Mouse (Mus musculus): ENCODE data around the gene Kif1c.

The Kif1c gene

DNA sequence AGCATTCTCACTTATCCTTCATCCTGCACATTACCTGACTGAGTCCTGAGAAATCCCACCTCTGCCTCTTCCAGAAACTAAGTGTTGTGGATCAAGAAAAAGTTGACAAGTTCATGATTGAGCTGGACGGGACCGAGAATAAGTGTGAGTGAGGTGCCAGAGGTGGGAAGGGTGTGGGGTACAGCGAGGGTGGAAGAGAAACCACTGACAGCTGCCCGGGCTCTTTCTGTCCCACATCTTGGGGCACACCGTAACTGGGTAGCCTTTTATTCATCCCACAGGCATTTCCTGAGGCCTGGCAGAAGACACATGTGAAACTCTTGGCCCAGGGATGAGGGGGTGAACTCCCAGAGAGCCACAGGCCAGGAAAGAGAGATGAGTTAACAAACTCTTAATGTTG lies 41.8 kb upstream of the Kif1c start:
- TF ChIP-seq GATA4 (IDR thresholded peaks at IDR 0.05; ENCODE audit: insufficient replicate concordance, low read length): no peak

DNA sequence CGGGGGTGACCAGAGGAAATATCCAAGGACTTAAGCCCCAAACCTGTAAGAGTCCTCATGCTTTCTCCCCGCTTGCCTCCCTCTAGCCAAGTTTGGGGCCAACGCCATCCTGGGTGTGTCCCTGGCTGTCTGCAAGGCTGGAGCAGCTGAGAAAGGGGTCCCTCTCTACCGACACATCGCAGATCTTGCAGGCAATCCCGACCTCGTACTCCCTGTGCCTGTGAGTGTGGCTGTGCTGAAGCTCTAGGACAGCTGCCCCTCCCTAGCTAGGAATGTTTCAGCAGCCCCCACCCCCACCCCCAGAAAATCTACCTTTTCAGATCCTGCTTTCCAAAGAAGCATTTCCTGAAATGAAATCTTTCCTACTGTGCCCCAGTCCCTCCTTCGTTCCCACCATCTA lies 41.4 kb upstream of the Kif1c start:
- TF ChIP-seq GATA4 (IDR thresholded peaks at IDR 0.05; ENCODE audit: insufficient replicate concordance, low read length): no peak

DNA sequence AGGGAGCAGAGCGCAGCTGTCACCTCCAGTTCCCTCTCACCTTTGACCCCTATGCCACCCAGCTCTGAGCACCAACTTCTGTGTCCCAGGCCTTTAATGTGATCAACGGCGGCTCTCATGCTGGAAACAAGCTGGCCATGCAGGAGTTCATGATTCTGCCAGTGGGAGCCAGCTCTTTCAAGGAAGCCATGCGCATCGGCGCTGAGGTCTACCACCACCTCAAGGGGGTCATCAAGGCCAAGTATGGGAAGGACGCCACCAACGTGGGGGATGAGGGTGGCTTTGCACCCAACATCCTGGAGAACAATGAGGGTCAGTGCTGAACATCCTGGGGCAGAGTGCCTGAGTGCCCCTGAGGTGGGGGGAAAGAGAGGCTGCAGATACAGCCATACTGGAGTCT lies 39.8 kb upstream of the Kif1c start:
- TF ChIP-seq GATA4 (IDR thresholded peaks at IDR 0.05; ENCODE audit: insufficient replicate concordance, low read length): no peak

DNA sequence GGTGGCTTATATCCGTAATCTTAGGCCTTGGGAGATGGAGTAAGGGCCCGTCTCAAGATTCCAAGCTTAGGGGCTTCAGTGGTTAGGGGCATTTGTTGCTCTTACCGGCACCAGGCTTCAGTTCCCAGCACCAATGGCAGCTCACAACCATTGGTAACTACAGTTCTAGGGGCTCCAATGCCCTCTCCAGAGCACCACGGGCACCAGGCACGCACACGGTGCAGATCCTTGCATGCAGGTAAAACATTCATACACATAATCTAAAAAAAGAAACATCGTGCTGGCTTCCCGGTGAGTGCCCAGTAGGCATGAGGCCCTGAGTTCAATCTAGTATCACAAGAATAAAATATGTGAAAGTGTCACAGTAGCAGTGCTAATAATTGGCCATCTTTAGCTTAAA lies 37.2 kb upstream of the Kif1c start:
- no peak for TF ChIP-seq GATA4 (IDR thresholded peaks at IDR 0.05; ENCODE audit: insufficient replicate concordance, low read length)

DNA sequence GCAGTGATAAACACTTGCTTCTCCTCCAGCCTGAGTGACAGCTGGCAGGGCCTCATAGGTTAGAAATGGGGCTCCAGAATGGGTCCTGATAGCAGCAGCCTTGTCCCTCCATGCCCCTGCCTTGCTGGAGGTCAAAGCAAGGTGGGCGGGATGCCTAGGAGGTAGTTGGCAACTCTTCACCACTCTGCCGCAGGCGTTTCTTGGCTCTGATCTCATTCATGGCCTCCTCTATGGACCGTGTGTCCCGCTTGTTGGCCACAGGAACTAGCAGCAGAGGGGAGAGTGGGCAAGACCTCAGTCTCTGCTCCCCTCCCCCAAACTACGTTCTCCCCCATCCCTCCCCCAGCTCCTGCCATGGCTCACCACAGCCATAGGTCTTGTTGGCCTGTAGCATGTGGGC lies 36.4 kb upstream of the Kif1c start:
- TF ChIP-seq GATA4 (IDR thresholded peaks at IDR 0.05; ENCODE audit: insufficient replicate concordance, low read length): no peak

DNA sequence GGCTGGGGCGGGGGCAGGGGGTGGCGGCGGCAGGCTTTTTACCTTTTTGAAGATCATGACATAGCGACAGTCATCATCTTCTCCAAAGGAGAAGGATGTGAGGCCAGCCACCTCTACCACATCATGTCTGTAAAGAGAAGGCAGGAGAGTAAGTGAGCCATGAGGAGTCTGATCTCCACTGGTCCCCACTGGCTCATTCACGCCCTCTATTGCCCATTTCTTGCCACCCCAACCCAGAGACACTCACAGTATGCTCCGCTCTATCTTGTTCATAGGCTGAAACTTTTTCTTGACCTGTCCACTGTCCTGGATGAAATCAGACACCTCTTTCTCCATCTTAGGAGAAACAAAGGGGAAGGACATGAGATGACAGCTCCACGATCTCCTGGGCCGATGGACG lies 35.6 kb upstream of the Kif1c start:
- no peak for TF ChIP-seq GATA4 (IDR thresholded peaks at IDR 0.05; ENCODE audit: insufficient replicate concordance, low read length)

DNA sequence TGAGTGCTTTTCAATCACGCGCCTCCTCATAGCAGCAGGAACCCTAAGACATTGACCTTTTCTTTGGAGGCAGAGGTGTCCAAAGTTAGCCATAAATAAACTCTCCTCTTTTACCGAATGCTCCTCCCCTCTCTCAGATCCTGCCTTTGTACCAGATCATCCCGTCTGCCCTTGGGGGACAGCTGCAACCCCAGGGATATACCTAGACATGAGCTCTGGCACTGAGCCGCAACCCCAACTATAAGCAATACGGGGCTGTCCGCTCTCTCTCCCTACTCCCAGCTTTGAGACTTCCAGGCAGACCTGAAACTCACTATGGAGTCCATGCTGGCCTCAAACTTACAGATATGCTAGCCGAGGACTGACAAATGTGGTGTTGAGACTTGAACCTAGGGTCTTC lies 33.7 kb upstream of the Kif1c start:
- no peak for TF ChIP-seq GATA4 (IDR thresholded peaks at IDR 0.05; ENCODE audit: insufficient replicate concordance, low read length)

DNA sequence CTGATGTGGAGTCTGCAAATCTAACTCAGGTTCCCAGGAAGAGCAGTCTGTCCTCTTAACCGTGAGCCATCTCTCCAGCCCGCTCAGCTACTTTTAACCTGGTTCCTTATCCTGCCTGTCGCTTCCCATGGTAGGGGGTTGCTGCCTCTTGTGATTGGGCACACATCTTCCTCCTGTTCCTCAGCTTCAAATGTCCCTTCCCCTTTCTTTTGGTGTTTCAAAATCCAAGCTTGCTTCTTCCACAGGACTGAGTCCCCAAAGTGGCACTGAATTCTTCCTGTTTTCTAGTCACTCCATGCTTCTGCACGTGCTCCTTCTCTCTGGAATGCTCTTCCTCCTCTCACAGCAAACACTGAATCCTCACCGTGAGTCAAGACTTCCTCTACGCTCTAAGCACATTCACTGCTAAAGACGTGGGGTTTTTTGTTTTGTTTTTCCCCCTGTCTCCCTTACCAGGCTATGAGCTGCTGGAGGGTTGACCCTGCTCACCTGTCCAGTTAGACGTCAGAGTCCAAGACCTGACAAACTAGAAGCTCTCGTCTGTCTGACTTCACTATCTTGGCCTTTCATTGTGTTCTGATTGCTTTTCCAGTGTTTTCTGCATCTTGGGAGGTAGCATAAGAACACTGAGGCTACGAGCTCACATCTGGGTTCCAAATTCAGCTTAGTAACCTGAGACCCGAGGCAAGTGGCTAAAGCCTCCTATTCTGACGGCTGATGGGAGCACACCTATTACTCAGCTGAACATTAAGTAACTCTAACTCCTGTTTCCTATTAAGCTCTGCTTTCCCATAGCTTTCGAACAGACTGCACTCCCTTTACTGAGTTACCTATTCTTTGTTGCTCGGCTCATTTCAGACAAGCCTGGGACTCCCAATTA lies 32.8 kb upstream of the Kif1c start:
- TF ChIP-seq GATA4 (IDR thresholded peaks at IDR 0.05; ENCODE audit: insufficient replicate concordance, low read length): no peak

DNA sequence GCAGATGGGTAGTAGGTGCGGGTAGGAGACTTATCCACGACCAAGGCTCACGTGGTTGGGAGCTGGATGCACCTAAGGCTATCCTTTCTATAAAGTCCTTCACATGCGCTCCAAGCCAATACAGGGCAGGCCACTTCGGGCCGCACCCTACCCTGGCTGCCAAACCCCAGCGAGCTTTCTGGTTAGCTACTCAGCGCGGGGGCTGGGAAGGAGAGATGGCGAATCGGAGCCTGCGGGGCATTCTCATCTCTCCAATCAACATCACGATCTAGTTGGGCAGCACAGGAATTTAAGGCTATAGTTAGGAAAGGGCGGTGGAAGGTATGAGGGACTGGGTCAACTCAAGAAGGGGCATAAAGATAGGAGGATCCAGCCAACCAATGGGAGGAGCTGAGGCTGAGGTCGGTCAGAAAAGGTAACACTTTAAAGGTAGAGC lies 32.0 kb upstream of the Kif1c start:
- no peak for TF ChIP-seq GATA4 (IDR thresholded peaks at IDR 0.05; ENCODE audit: insufficient replicate concordance, low read length)

DNA sequence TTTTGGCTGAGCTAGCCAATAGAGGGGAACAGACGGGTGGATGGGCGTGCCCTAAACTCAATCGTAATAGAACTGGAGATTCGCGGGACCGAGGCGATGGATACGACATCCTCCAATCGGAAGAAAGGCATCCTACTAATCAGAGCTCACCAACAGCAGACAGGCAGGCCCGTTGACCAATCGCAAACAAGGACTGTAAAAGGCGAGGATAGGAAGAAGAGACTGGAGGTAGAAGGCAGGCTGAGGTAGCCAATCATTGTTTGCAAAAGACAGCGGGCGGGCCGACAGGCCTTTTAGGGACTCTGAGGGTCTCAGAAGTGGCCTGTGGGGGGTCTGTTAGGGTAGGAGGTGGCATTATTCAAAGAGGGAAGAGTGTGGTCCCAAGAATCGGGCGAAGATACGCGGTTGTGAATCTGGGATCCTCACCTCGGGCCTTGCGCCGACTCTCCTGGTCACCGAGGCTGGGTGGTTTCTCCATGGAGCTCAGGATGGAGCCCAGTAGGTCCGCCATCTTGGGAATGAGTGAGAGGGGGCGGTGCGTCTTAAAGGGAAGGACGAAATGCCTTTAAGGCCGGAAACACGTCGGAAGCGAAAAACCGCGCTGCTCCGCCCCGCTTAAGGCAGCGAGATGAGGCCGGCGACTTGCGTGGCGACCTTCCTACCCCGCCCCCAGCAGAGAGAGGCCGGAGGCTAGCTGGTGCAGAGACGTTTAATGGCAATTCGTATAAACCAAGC lies 31.4 kb upstream of the Kif1c start, which contains the start of gene Spag7:
Gene Spag7 (minus strand): TSS at position 646 of the 735 bp plus-strand sequence.
- no peak for TF ChIP-seq GATA4 (IDR thresholded peaks at IDR 0.05; ENCODE audit: insufficient replicate concordance, low read length)

DNA sequence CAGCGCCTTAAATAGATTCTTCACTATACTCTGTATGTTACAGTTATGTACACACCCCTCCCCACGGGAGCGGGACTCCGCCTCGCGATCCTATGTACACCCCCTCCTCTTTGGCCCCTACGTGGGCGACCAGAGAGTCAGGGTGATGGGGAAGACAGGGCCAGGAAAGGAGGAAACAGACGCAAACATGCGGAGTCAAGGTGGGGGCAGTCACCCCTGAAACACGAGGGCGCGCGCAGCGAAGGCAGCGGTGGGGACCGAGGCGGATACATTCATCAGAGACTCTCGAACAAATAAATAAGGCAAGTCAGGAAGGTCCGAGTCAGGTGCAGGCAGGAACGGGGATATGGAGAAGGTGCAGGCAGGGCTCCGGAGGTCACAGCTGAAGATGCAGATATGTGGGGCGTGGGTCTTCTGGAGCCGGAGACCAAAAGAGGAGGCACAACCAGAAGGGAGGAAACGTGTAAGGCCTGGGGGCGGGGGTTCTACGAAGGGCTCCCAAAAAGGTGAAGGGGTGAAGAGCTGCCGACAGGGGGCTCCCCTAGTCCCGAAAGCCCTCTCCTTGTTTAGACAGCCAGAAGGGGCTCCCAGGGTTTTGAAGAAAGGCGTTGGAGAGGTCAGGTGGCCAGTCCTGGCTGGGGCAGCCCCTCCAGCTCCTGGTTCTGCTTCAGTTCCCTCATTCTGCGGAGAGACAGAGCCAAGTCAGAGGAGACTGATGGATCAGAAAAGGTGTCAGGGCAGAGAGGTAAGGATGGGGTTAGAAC lies 30.6 kb upstream of the Kif1c start:
- no peak for TF ChIP-seq GATA4 (IDR thresholded peaks at IDR 0.05; ENCODE audit: insufficient replicate concordance, low read length)

DNA sequence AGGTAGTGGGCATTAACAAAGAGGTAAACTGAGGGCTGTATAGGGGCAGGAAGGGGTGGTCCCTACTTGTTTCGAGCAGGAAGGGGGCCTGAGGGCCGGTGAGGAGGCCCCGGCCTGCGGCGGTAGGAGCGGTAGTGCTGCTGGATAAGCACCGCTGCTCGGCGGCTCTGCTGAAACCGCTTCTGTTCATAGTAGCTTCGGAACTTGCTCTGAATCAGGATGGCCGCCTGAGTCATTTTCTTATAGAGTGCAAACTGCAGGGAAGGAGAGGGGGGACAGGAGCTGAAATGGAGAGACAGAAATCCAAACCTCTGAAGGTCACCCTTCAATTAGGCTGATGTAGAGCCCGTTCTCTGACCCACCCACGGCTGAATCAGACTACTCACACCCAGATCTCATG lies 29.9 kb upstream of the Kif1c start:
- TF ChIP-seq GATA4 (IDR thresholded peaks at IDR 0.05; ENCODE audit: insufficient replicate concordance, low read length): no peak

DNA sequence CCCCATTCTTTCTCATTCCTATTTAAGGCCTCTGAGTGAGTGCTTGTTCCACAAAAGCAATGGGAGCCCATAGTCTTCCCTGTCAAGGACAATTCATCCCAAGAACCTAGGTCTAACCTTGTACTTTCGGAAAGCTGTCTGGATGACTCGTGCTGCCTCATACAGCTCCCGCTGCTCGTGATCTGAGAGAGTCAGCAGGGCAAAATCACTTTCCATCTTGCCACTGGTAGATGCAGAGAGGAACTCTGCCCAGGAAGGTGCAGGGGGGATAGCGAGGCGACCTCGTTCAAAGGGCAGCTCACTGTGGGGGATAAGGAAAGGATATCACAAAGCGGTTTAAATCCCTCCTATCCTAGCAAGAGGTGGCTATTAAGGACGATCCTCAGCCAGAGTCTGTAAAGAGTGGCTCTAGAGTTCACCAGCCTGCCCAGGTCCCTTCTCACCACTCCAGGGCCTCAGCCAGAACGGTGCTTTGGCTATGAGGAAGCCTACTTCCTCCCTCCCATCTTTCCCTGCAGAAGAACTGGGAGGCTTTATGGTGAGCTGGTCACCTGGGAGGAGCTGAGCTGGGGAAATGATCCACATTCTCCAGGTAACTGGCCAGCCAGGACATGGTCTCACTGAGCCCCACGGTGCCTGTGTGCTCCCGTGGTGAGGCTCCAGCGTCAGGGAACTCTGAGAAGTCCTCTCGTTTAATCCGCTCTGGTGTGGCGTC lies 28.9 kb upstream of the Kif1c start:
- TF ChIP-seq GATA4 (IDR thresholded peaks at IDR 0.05; ENCODE audit: insufficient replicate concordance, low read length): no peak

DNA sequence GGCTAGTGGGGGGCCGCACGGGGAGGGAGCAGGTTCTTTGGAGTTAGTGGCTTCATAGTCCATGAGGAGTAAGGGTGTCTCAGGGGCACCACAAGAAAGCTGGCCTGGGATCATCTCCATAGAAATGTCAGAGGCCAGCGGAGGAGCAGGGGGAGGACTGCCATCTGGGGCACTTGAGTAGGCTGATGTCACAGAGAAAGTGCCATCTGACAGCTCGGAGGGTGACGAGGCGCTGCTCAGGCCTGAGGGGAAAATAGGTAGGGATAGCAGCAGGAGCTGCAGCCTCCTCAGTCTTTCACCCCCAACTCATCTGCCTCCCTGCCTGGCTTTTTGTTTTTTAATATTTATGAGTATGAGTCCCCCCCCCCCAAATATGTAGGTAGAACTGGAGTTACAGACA lies 26.3 kb upstream of the Kif1c start:
- TF ChIP-seq GATA4 (IDR thresholded peaks at IDR 0.05; ENCODE audit: insufficient replicate concordance, low read length): no peak

DNA sequence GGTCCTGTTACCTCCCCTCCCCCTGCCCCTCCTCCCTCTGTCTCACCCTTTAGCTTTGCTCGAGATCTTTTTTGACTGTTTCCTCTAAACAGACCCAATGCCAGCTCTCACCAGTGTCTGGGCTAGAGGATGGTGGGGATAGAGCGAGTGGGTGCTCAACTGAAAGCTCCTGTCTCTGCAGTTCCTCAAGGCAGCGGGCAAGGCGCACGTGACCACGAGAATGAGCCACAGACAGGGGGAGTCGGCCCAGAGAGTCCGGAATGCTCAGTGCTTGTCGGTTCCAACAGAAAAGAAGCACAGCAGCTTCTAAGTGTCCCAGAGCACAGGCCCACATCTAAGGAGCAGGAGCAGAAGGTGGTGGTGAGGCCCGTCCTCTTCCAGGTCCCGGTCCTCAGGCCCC lies 25.8 kb upstream of the Kif1c start:
- TF ChIP-seq GATA4 (IDR thresholded peaks at IDR 0.05; ENCODE audit: insufficient replicate concordance, low read length): no peak
